Mouse (Mus musculus): ENCODE data around the gene Crb2. TPM values are rescaled to one million over a fixed set of nuclear protein-coding genes. Genes with fewer than 3 reads are reported as not detected.

Gene Crb2
- total and polyA plus RNA-seq, 3 experiments = 0.48 to 0.81 (median 0.64) TPM

- TF ChIP-seq CTCF (IDR thresholded peaks at IDR 0.05) = no peak
- TF ChIP-seq EP300 (IDR thresholded peaks at IDR 0.05; ENCODE audit: insufficient read depth, low read depth, low read length) = no peak
- no peak for TF ChIP-seq POLR2A (IDR thresholded peaks at IDR 0.05; ENCODE audit: insufficient read depth, low read depth, low read length)
- DNase-seq = peak; percentile 58 to 64
- WGBS = 9% methylated on average over 14 of the region's 14 CpGs
- peaks cover 2% of the 10 kb centered on the region; the same call in 1 of the 2 replicates for H3K27me3 ChIP-seq (ENCODE audit: control insufficient read depth, insufficient read depth, low read length)
- intact Hi-C loops (cut with DNase I) = no loop called here
- no peaks in the 10 kb centered on the region for H3K79me2 ChIP-seq (replicated peaks; ENCODE audit: control insufficient read depth, insufficient read depth, low read length)
- no peak overlapping the region for H3K9ac ChIP-seq (ENCODE audit: low read depth, low read length)
- H3K4me1 ChIP-seq (ENCODE audit: control insufficient read depth, insufficient read depth, low read length) = peaks cover 5% of the 10 kb centered on the region; the same call in 1 of the 2 replicates
- no peaks in the 10 kb centered on the region for H3K36me3 ChIP-seq (ENCODE audit: control insufficient read depth, insufficient read depth, low read length)
- no peak overlapping the region for H3K4me3 ChIP-seq
- no peak overlapping the region for H3K27ac ChIP-seq
Measured at GRCm38 (mm10) chr2:37780270-37780929, 4.4 kb downstream of the Crb2 start.

DNA sequence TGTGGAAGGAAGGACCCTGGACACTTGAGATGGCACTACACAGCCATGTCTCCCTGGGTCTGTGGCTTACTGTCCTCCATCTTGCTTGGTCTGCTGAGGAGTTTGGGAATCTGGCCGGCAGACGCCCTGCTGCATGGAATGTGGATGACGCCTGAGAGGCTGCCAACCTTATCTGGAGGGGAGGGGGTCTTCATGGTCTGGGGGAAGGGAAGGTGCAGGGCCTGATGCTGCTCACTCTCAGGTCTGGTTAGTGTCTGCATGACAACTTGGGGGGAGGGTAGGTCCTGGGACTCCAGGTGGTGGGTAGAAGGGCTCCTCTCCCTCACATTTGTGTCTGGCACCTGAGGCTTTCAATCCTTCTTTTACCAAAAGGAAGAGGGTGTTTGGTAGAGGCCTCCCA lies 5.4 kb downstream of the Crb2 start:
- DNase-seq = no peak
- peaks cover 2% of the 10 kb centered on the region; the same call in 1 of the 2 replicates for H3K27me3 ChIP-seq (ENCODE audit: control insufficient read depth, insufficient read depth, low read length)
- no peak overlapping the region for H3K4me3 ChIP-seq
- WGBS = 75% methylated on average over 3 of the region's 3 CpGs
- H3K4me1 ChIP-seq (ENCODE audit: control insufficient read depth, insufficient read depth, low read length) = peaks cover 5% of the 10 kb centered on the region; the same call in 1 of the 2 replicates
- no peak overlapping the region for H3K27ac ChIP-seq
- H3K36me3 ChIP-seq (ENCODE audit: control insufficient read depth, insufficient read depth, low read length) = no peaks in the 10 kb centered on the region
- TF ChIP-seq EP300 (IDR thresholded peaks at IDR 0.05; ENCODE audit: insufficient read depth, low read depth, low read length) (no peak), POLR2A (IDR thresholded peaks at IDR 0.05; ENCODE audit: insufficient read depth, low read depth, low read length) (no peak)
- no peak overlapping the region for H3K9ac ChIP-seq (ENCODE audit: low read depth, low read length)
- intact Hi-C loops (cut with DNase I) = no loop called here
- H3K79me2 ChIP-seq (replicated peaks; ENCODE audit: control insufficient read depth, insufficient read depth, low read length) = no peaks in the 10 kb centered on the region

DNA sequence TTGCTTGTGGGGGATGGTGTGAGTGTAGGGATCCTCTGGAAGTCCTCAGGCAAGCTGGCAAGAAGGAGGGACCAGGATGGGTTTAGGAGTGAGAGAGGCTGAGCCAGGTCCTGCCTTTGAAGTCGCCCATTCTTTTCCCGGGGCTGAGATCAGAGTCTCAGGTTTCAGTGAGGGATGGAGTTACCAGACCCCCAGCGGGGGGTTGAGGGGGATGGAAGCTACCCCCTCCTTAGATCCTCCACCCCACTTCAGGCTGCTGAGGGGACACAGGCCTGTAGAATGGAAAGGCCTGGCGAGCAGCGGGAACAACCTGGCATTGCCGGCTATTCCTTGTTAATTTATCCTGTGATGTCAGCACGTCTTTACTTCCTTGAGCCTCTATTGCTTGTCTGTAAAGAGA lies 6.0 kb downstream of the Crb2 start:
- no peaks in the 10 kb centered on the region for H3K79me2 ChIP-seq (replicated peaks; ENCODE audit: control insufficient read depth, insufficient read depth, low read length)
- WGBS = 71% methylated on average over 7 of the region's 7 CpGs
- no peak for DNase-seq
- H3K9ac ChIP-seq (ENCODE audit: low read depth, low read length) = no peak overlapping the region
- no peak overlapping the region for H3K4me3 ChIP-seq
- peaks cover 6% of the 10 kb centered on the region for H3K27me3 ChIP-seq (ENCODE audit: control insufficient read depth, insufficient read depth, low read length)
- no peak overlapping the region for H3K27ac ChIP-seq
- intact Hi-C loops (cut with DNase I) = no loop called here
- TF ChIP-seq EP300 (IDR thresholded peaks at IDR 0.05; ENCODE audit: insufficient read depth, low read depth, low read length) = no peak
- no peaks in the 10 kb centered on the region for H3K36me3 ChIP-seq (ENCODE audit: control insufficient read depth, insufficient read depth, low read length)
- peaks cover 5% of the 10 kb centered on the region; the same call in 1 of the 2 replicates for H3K4me1 ChIP-seq (ENCODE audit: control insufficient read depth, insufficient read depth, low read length)

GRCm38 (mm10) chr2:37784473-37784872 lies 8.4 kb downstream of the Crb2 start:
- Histone ChIP-seq H3K9ac (ENCODE audit: low read depth, low read length) (no peak overlapping the region), H3K27ac (no peak overlapping the region), H3K4me3 (no peak overlapping the region), H3K36me3 (ENCODE audit: control insufficient read depth, insufficient read depth, low read length) (no peaks in the 10 kb centered on the region), H3K4me1 (ENCODE audit: control insufficient read depth, insufficient read depth, low read length) (peaks cover 5% of the 10 kb centered on the region; the same call in 1 of the 2 replicates), H3K27me3 (ENCODE audit: control insufficient read depth, insufficient read depth, low read length) (peaks cover 6% of the 10 kb centered on the region), H3K79me2 (replicated peaks; ENCODE audit: control insufficient read depth, insufficient read depth, low read length) (no peaks in the 10 kb centered on the region)
- intact Hi-C loops (cut with DNase I) = no loop called here
- TF ChIP-seq POLR2A (IDR thresholded peaks at IDR 0.05; ENCODE audit: insufficient read depth, low read depth, low read length) = no peak
- 42% methylated on average over 5 of the region's 5 CpGs for WGBS
- no peak for DNase-seq

- TF ChIP-seq CTCF (IDR thresholded peaks at IDR 0.05) (no peak), EP300 (IDR thresholded peaks at IDR 0.05; ENCODE audit: insufficient read depth, low read depth, low read length) (no peak), POLR2A (IDR thresholded peaks at IDR 0.05; ENCODE audit: insufficient read depth, low read depth, low read length) (no peak)
- Histone ChIP-seq H3K79me2 (replicated peaks; ENCODE audit: control insufficient read depth, insufficient read depth, low read length) (no peaks in the 10 kb centered on the region), H3K4me3 (no peak overlapping the region; the same call in 1 of the 2 replicates), H3K9ac (ENCODE audit: low read depth, low read length) (0 out of 2 replicates have a peak overlapping the region, but pooled peaks have one; percentile 12), H3K4me1 (ENCODE audit: control insufficient read depth, insufficient read depth, low read length) (no peaks in the 10 kb centered on the region), H3K36me3 (ENCODE audit: control insufficient read depth, insufficient read depth, low read length) (no peaks in the 10 kb centered on the region), H3K27ac (no peak overlapping the region), H3K27me3 (ENCODE audit: control insufficient read depth, insufficient read depth, low read length) (peaks cover 6% of the 10 kb centered on the region)
- intact Hi-C loops (cut with DNase I) = no loop called here
- DNase-seq = no peak
- WGBS = 18% methylated on average over 48 of the region's 52 CpGs
Measured at GRCm38 (mm10) chr2:37786461-37786860, 10.4 kb downstream of the Crb2 start.

- Histone ChIP-seq H3K27me3 (ENCODE audit: control insufficient read depth, insufficient read depth, low read length) (peaks cover 6% of the 10 kb centered on the region), H3K4me3 (no peak overlapping the region), H3K79me2 (replicated peaks; ENCODE audit: control insufficient read depth, insufficient read depth, low read length) (no peaks in the 10 kb centered on the region), H3K9ac (ENCODE audit: low read depth, low read length) (no peak overlapping the region), H3K4me1 (ENCODE audit: control insufficient read depth, insufficient read depth, low read length) (no peaks in the 10 kb centered on the region), H3K27ac (no peak overlapping the region), H3K36me3 (ENCODE audit: control insufficient read depth, insufficient read depth, low read length) (no peaks in the 10 kb centered on the region)
- intact Hi-C loops (cut with DNase I) = no loop called here
- TF ChIP-seq CTCF (IDR thresholded peaks at IDR 0.05) (no peak), EP300 (IDR thresholded peaks at IDR 0.05; ENCODE audit: insufficient read depth, low read depth, low read length) (no peak), POLR2A (IDR thresholded peaks at IDR 0.05; ENCODE audit: insufficient read depth, low read depth, low read length) (no peak)
- WGBS = 40% methylated on average over 7 of the region's 7 CpGs
- DNase-seq = no peak
Measured at GRCm38 (mm10) chr2:37788176-37788962, 12.3 kb downstream of the Crb2 start.

Data from heart, adult 2 months (tissue).